Mouse (Mus musculus): ENCODE results near the gene Nme2. TPM values are rescaled to one million over a fixed set of nuclear protein-coding genes. Genes with fewer than 3 reads are reported as not detected.

Gene Nme2
- 350 and 462 TPM in 2 replicates for polyA plus RNA-seq (2015; fragmentation: Nextera tagmentation; extraction: Ambion mirVana)

GRCm38 (mm10) chr11:93956159-93956558, at the start of gene Nme2:
Gene Nme2 (minus strand): TSS chr11:93956259.
- Histone ChIP-seq H3K27ac (peak within 1 kb of the TSS; percentile 96), H3K36me3 (peaks cover 46% of the 10 kb centered on the region), H3K9ac (peak within 1 kb of the TSS; percentile 69), H3K9me3 (replicated peaks) (no peaks in the 10 kb centered on the region), H3K27me3 (no peaks in the 10 kb centered on the region), H3K4me3 (peak within 1 kb of the TSS; percentile 84), H3K4me2 (peak within 1 kb of the TSS; percentile 85), H3K4me1 (replicated peaks) (peaks cover 19% of the 10 kb centered on the region)
- WGBS = under 1% methylated on average over 6 of the region's 6 CpGs
- ATAC-seq (replicated peaks; ENCODE audit: insufficient number of reproducible peaks, insufficient read depth, low FRiP score, low read depth) = peak; percentile 4; the same call in 1 of the 2 replicates

GRCm38 (mm10) chr11:94003346-94003745, 47.3 kb upstream of the Nme2 start:
- 86% methylated on average over 2 of the region's 2 CpGs for WGBS

GRCm38 (mm10) chr11:93999276-93999675, 43.2 kb upstream of the Nme2 start:
- no peak for ATAC-seq (replicated peaks; ENCODE audit: insufficient number of reproducible peaks, insufficient read depth, low FRiP score, low read depth)
- no peak overlapping the region for H3K4me2 ChIP-seq
- peaks cover 22% of the 10 kb centered on the region for H3K4me1 ChIP-seq (replicated peaks)
- no peak overlapping the region for H3K4me3 ChIP-seq
- no peaks in the 10 kb centered on the region for H3K27me3 ChIP-seq
- no peaks in the 10 kb centered on the region for H3K9me3 ChIP-seq (replicated peaks)
- H3K9ac ChIP-seq = no peak overlapping the region
- no peaks in the 10 kb centered on the region for H3K36me3 ChIP-seq
- no peak overlapping the region for H3K27ac ChIP-seq

More at GRCm38 (mm10) chr11:94003346-94003745, 47.3 kb upstream of the Nme2 start:
- H3K27ac ChIP-seq = no peak overlapping the region
- ATAC-seq (replicated peaks; ENCODE audit: insufficient number of reproducible peaks, insufficient read depth, low FRiP score, low read depth) = no peak
- no peaks in the 10 kb centered on the region for H3K9me3 ChIP-seq (replicated peaks)
- peaks cover 4% of the 10 kb centered on the region; the same call in 1 of the 2 replicates for H3K4me1 ChIP-seq (replicated peaks)
- no peak overlapping the region for H3K4me3 ChIP-seq
- no peaks in the 10 kb centered on the region for H3K27me3 ChIP-seq
- H3K36me3 ChIP-seq = no peaks in the 10 kb centered on the region
- no peak overlapping the region for H3K4me2 ChIP-seq
- no peak overlapping the region for H3K9ac ChIP-seq

GRCm38 (mm10) chr11:93997141-93997775, 41.2 kb upstream of the Nme2 start:
- Histone ChIP-seq H3K27ac (peak overlapping the region; percentile 98), H3K9me3 (replicated peaks) (no peaks in the 10 kb centered on the region), H3K36me3 (no peaks in the 10 kb centered on the region), H3K9ac (peak overlapping the region; percentile 95), H3K4me1 (replicated peaks) (peaks cover 23% of the 10 kb centered on the region), H3K27me3 (no peaks in the 10 kb centered on the region), H3K4me2 (peak overlapping the region; percentile 79), H3K4me3 (peak overlapping the region; percentile 96)
- ATAC-seq (replicated peaks; ENCODE audit: insufficient number of reproducible peaks, insufficient read depth, low FRiP score, low read depth) = no peak
- WGBS = 28% methylated on average over 13 of the region's 13 CpGs

- no peaks in the 10 kb centered on the region for H3K9me3 ChIP-seq (replicated peaks)
- no peaks in the 10 kb centered on the region for H3K27me3 ChIP-seq
- peak overlapping the region; percentile 95 for H3K9ac ChIP-seq
- H3K4me3 ChIP-seq = peak overlapping the region; percentile 96
- under 1% methylated on average over 58 of the region's 58 CpGs for WGBS
- H3K27ac ChIP-seq = peak overlapping the region; percentile 98
- no peak; the same call in none of the 2 replicates for ATAC-seq (replicated peaks; ENCODE audit: insufficient number of reproducible peaks, insufficient read depth, low FRiP score, low read depth)
- peaks cover 23% of the 10 kb centered on the region for H3K4me1 ChIP-seq (replicated peaks)
- peak overlapping the region; percentile 79 for H3K4me2 ChIP-seq
- no peaks in the 10 kb centered on the region for H3K36me3 ChIP-seq
Measured at GRCm38 (mm10) chr11:93996306-93997140, 40.5 kb upstream of the Nme2 start.

GRCm38 (mm10) chr11:93995720-93996305, 39.8 kb upstream of the Nme2 start, which contains the start of gene Spag9:
Gene Spag9 (plus strand): TSS chr11:93996091.
- Histone ChIP-seq H3K27ac (peak within 1 kb of the TSS; percentile 98), H3K9ac (peak within 1 kb of the TSS; percentile 95), H3K27me3 (no peaks in the 10 kb centered on the region), H3K9me3 (replicated peaks) (no peaks in the 10 kb centered on the region), H3K4me3 (peak within 1 kb of the TSS; percentile 96), H3K36me3 (no peaks in the 10 kb centered on the region), H3K4me1 (replicated peaks) (peaks cover 23% of the 10 kb centered on the region), H3K4me2 (peak within 1 kb of the TSS; percentile 79)
- ATAC-seq (replicated peaks; ENCODE audit: insufficient number of reproducible peaks, insufficient read depth, low FRiP score, low read depth) = peak; percentile 92
- WGBS = under 1% methylated on average over 47 of the region's 70 CpGs

- Histone ChIP-seq H3K27me3 (no peaks in the 10 kb centered on the region), H3K9ac (peak overlapping the region; percentile 73), H3K4me2 (peak overlapping the region; percentile 79), H3K4me3 (peak overlapping the region; percentile 96), H3K9me3 (replicated peaks) (no peaks in the 10 kb centered on the region), H3K27ac (peak overlapping the region; percentile 98), H3K36me3 (no peaks in the 10 kb centered on the region), H3K4me1 (replicated peaks) (peaks cover 23% of the 10 kb centered on the region)
- ATAC-seq (replicated peaks; ENCODE audit: insufficient number of reproducible peaks, insufficient read depth, low FRiP score, low read depth) = peak; percentile 60
- 4% methylated on average over 15 of the region's 15 CpGs for WGBS
Measured at GRCm38 (mm10) chr11:93995111-93995719, 39.2 kb upstream of the Nme2 start.

- Histone ChIP-seq H3K27ac (peak overlapping the region; percentile 98), H3K4me3 (peak overlapping the region; percentile 96), H3K4me1 (replicated peaks) (peaks cover 23% of the 10 kb centered on the region), H3K9ac (peak overlapping the region; percentile 73), H3K27me3 (no peaks in the 10 kb centered on the region), H3K9me3 (replicated peaks) (no peaks in the 10 kb centered on the region), H3K36me3 (no peaks in the 10 kb centered on the region), H3K4me2 (peak overlapping the region; percentile 79)
- ATAC-seq (replicated peaks; ENCODE audit: insufficient number of reproducible peaks, insufficient read depth, low FRiP score, low read depth) = no peak
- 42% methylated on average over 5 of the region's 5 CpGs for WGBS
Measured at GRCm38 (mm10) chr11:93994531-93994930, 38.5 kb upstream of the Nme2 start.

- Histone ChIP-seq H3K9me3 (replicated peaks) (no peaks in the 10 kb centered on the region), H3K27ac (peak overlapping the region; percentile 92), H3K36me3 (no peaks in the 10 kb centered on the region), H3K9ac (no peak overlapping the region), H3K4me2 (peak overlapping the region; percentile 8), H3K27me3 (no peaks in the 10 kb centered on the region), H3K4me1 (replicated peaks) (peaks cover 18% of the 10 kb centered on the region), H3K4me3 (no peak overlapping the region)
- 36% methylated on average over 12 of the region's 12 CpGs for WGBS
- peak; percentile 68 for ATAC-seq (replicated peaks; ENCODE audit: insufficient number of reproducible peaks, insufficient read depth, low FRiP score, low read depth)
Measured at GRCm38 (mm10) chr11:93988328-93989062, 32.4 kb upstream of the Nme2 start.

- ATAC-seq (replicated peaks; ENCODE audit: insufficient number of reproducible peaks, insufficient read depth, low FRiP score, low read depth) = peak; percentile 53
- Histone ChIP-seq H3K27ac (peak overlapping the region; percentile 92), H3K9ac (no peak overlapping the region), H3K4me3 (no peak overlapping the region), H3K9me3 (replicated peaks) (no peaks in the 10 kb centered on the region), H3K4me1 (replicated peaks) (peaks cover 18% of the 10 kb centered on the region), H3K4me2 (peak overlapping the region; percentile 13), H3K27me3 (no peaks in the 10 kb centered on the region), H3K36me3 (no peaks in the 10 kb centered on the region)
- WGBS = 34% methylated on average over 8 of the region's 8 CpGs
Measured at GRCm38 (mm10) chr11:93987625-93988327, 31.7 kb upstream of the Nme2 start.

All from heart, embryonic 15.5 days (tissue).